Mouse (Mus musculus): ENCODE results near the gene D13Ertd608e. TPM values are rescaled to one million over a fixed set of nuclear protein-coding genes. Genes with fewer than 3 reads are reported as not detected.
"Not testable (repeated sequence)": the region's sequence is repeated elsewhere in the genome, so short reads cannot be mapped to it uniquely, and the experiment has no call there.

D13Ertd608e gene
- polyA plus RNA-seq, 1 experiment from 2014 or later, result not detected

- no peak overlapping the region for H3K9ac ChIP-seq (ENCODE audit: low read depth, low read length)
- 86% methylated on average over 9 of the region's 9 CpGs for WGBS
- H3K9me3 ChIP-seq (ENCODE audit: control insufficient read depth, low read length), result no peaks in the 10 kb centered on the region
- H3K36me3 ChIP-seq (ENCODE audit: control insufficient read depth, insufficient read depth, low read length), result no peaks in the 10 kb centered on the region
- no peak overlapping the region for H3K27ac ChIP-seq (ENCODE audit: low read depth, low read length)
- H3K4me3 ChIP-seq (ENCODE audit: low read depth, low read length), result no peak overlapping the region
- DNase-seq (ENCODE audit: low spot score), result no peak
- no peak overlapping the region for H3K4me2 ChIP-seq
- no peaks in the 10 kb centered on the region for H3K4me1 ChIP-seq (replicated peaks; ENCODE audit: control insufficient read depth, insufficient read depth, low read length)
- no peak for ATAC-seq (replicated peaks; ENCODE audit: low FRiP score)
- H3K27me3 ChIP-seq (replicated peaks; ENCODE audit: control insufficient read depth, insufficient read depth, low read length), result no peaks in the 10 kb centered on the region
These were observed 25.8 kb upstream of the D13Ertd608e start for GRCm38 (mm10) chr13:119810031-119810430.

- Histone ChIP-seq H3K27ac (ENCODE audit: low read depth, low read length) (no peak overlapping the region), H3K36me3 (ENCODE audit: control insufficient read depth, insufficient read depth, low read length) (no peaks in the 10 kb centered on the region), H3K4me1 (replicated peaks; ENCODE audit: control insufficient read depth, insufficient read depth, low read length) (no peaks in the 10 kb centered on the region), H3K4me3 (ENCODE audit: low read depth, low read length) (no peak overlapping the region), H3K27me3 (replicated peaks; ENCODE audit: control insufficient read depth, insufficient read depth, low read length) (no peaks in the 10 kb centered on the region), H3K9me3 (ENCODE audit: control insufficient read depth, low read length) (no peaks in the 10 kb centered on the region), H3K4me2 (no peak overlapping the region), H3K9ac (ENCODE audit: low read depth, low read length) (no peak overlapping the region)
- 52% methylated on average over 8 of the region's 8 CpGs for WGBS
- no peak for ATAC-seq (replicated peaks; ENCODE audit: low FRiP score)
- DNase-seq (ENCODE audit: low spot score), result no peak
These were observed 19.0 kb upstream of the D13Ertd608e start for GRCm38 (mm10) chr13:119816798-119817197.

- ATAC-seq (replicated peaks; ENCODE audit: low FRiP score) (no peak), DNase-seq (ENCODE audit: low spot score) (no peak)
- no peaks in the 10 kb centered on the region for H3K36me3 ChIP-seq (ENCODE audit: control insufficient read depth, insufficient read depth, low read length)
- H3K27ac ChIP-seq (ENCODE audit: low read depth, low read length), result no peak overlapping the region
- H3K4me1 ChIP-seq (replicated peaks; ENCODE audit: control insufficient read depth, insufficient read depth, low read length), result no peaks in the 10 kb centered on the region
- no peaks in the 10 kb centered on the region for H3K27me3 ChIP-seq (replicated peaks; ENCODE audit: control insufficient read depth, insufficient read depth, low read length)
- H3K9ac ChIP-seq (ENCODE audit: low read depth, low read length), result no peak overlapping the region
- no peak overlapping the region for H3K4me3 ChIP-seq (ENCODE audit: low read depth, low read length)
- no peak overlapping the region for H3K4me2 ChIP-seq
- 20% methylated on average over 2 of the region's 2 CpGs for WGBS
- no peaks in the 10 kb centered on the region for H3K9me3 ChIP-seq (ENCODE audit: control insufficient read depth, low read length)
These were observed 18.1 kb upstream of the D13Ertd608e start for GRCm38 (mm10) chr13:119817579-119818206.

GRCm38 (mm10) chr13:119830116-119830515, 5.7 kb upstream of the D13Ertd608e start, which contains the start of gene AF067063:
AF067063 (minus strand) TSS chr13:119830216.
- H3K36me3 ChIP-seq (ENCODE audit: control insufficient read depth, insufficient read depth, low read length); ATAC-seq (replicated peaks; ENCODE audit: low FRiP score); H3K4me2 ChIP-seq: not testable (repeated sequence)

GRCm38 (mm10) chr13:119836324-119836811, 562 bp downstream of the D13Ertd608e start:
- WGBS, result 11% methylated on average over 21 of the region's 23 CpGs

More at GRCm38 (mm10) chr13:119830116-119830515, 5.7 kb upstream of the D13Ertd608e start, which contains the start of gene AF067063:
- H3K4me1 ChIP-seq (replicated peaks; ENCODE audit: control insufficient read depth, insufficient read depth, low read length); H3K27me3 ChIP-seq (replicated peaks; ENCODE audit: control insufficient read depth, insufficient read depth, low read length); H3K9me3 ChIP-seq (ENCODE audit: control insufficient read depth, low read length); DNase-seq (ENCODE audit: low spot score); H3K9ac ChIP-seq (ENCODE audit: low read depth, low read length); H3K27ac ChIP-seq (ENCODE audit: low read depth, low read length); H3K4me3 ChIP-seq (ENCODE audit: low read depth, low read length): not testable (repeated sequence)

GRCm38 (mm10) chr13:119837719-119838337, 2.0 kb downstream of the D13Ertd608e start:
- H3K4me3 ChIP-seq (ENCODE audit: low read depth, low read length), result not testable (repeated sequence)

More at GRCm38 (mm10) chr13:119836324-119836811, 562 bp downstream of the D13Ertd608e start:
- not testable (repeated sequence) for H3K27ac ChIP-seq (ENCODE audit: low read depth, low read length); H3K36me3 ChIP-seq (ENCODE audit: control insufficient read depth, insufficient read depth, low read length); H3K27me3 ChIP-seq (replicated peaks; ENCODE audit: control insufficient read depth, insufficient read depth, low read length); H3K4me1 ChIP-seq (replicated peaks; ENCODE audit: control insufficient read depth, insufficient read depth, low read length); H3K9me3 ChIP-seq (ENCODE audit: control insufficient read depth, low read length); H3K9ac ChIP-seq (ENCODE audit: low read depth, low read length)
- H3K4me3 ChIP-seq (ENCODE audit: low read depth, low read length), result peak overlapping the region; percentile 15; the same call in 1 of the 2 replicates
- DNase-seq (ENCODE audit: low spot score), result peak; percentile 38
- ATAC-seq (replicated peaks; ENCODE audit: low FRiP score), result peak; percentile 52
- H3K4me2 ChIP-seq, result peak overlapping the region; percentile 39

GRCm38 (mm10) chr13:119839982-119840381, 4.2 kb downstream of the D13Ertd608e start:
- H3K9ac ChIP-seq (ENCODE audit: low read depth, low read length); H3K4me1 ChIP-seq (replicated peaks; ENCODE audit: control insufficient read depth, insufficient read depth, low read length); H3K9me3 ChIP-seq (ENCODE audit: control insufficient read depth, low read length); H3K4me2 ChIP-seq; H3K27ac ChIP-seq (ENCODE audit: low read depth, low read length); H3K4me3 ChIP-seq (ENCODE audit: low read depth, low read length); H3K36me3 ChIP-seq (ENCODE audit: control insufficient read depth, insufficient read depth, low read length); H3K27me3 ChIP-seq (replicated peaks; ENCODE audit: control insufficient read depth, insufficient read depth, low read length); DNase-seq (ENCODE audit: low spot score); ATAC-seq (replicated peaks; ENCODE audit: low FRiP score): not testable (repeated sequence)
- WGBS, result 21% methylated on average over 6 of the region's 6 CpGs

More at GRCm38 (mm10) chr13:119837719-119838337, 2.0 kb downstream of the D13Ertd608e start:
- not testable (repeated sequence) for H3K4me2 ChIP-seq; H3K9ac ChIP-seq (ENCODE audit: low read depth, low read length); ATAC-seq (replicated peaks; ENCODE audit: low FRiP score); H3K9me3 ChIP-seq (ENCODE audit: control insufficient read depth, low read length); H3K4me1 ChIP-seq (replicated peaks; ENCODE audit: control insufficient read depth, insufficient read depth, low read length); H3K27ac ChIP-seq (ENCODE audit: low read depth, low read length); H3K27me3 ChIP-seq (replicated peaks; ENCODE audit: control insufficient read depth, insufficient read depth, low read length); H3K36me3 ChIP-seq (ENCODE audit: control insufficient read depth, insufficient read depth, low read length)
- peak; percentile 36 for DNase-seq (ENCODE audit: low spot score)
- 5% methylated on average over 14 of the region's 23 CpGs for WGBS

GRCm38 (mm10) chr13:119862399-119862798, 26.6 kb downstream of the D13Ertd608e start:
- H3K4me2 ChIP-seq; DNase-seq (ENCODE audit: low spot score); H3K27ac ChIP-seq (ENCODE audit: low read depth, low read length); H3K4me1 ChIP-seq (replicated peaks; ENCODE audit: control insufficient read depth, insufficient read depth, low read length); H3K27me3 ChIP-seq (replicated peaks; ENCODE audit: control insufficient read depth, insufficient read depth, low read length); H3K36me3 ChIP-seq (ENCODE audit: control insufficient read depth, insufficient read depth, low read length); H3K4me3 ChIP-seq (ENCODE audit: low read depth, low read length); H3K9me3 ChIP-seq (ENCODE audit: control insufficient read depth, low read length); ATAC-seq (replicated peaks; ENCODE audit: low FRiP score); H3K9ac ChIP-seq (ENCODE audit: low read depth, low read length): not testable (repeated sequence)
- WGBS, result no CpG with 5 or more reads among the region's 6 CpGs
